In the genomic region with DNA sequence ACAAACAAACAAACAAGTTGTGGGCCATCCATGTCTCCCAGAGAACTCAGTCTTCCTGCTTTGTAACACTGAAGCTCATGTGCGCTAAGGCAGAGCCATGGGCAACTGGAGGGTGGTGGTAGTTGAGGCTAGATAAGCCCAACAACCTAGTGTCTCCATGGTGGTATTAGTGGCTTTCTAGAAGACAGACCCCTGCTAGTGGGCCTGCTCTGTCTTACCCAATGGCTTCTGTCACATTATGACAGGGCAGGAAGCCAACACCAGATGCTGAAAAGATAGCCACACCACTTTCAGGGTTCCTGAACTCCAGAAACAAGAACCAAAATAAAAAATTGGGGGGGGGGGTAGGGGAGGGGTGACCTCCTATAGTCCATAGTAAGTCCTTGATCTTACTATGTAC, we compare ENCODE assay signal across 15 mouse cellular contexts.
"Had no signal": no experiment of that assay in that cellular context is flagged by ENCODE, and none has a peak within 500 bp of the region (broad histone marks: within the 10 kb centered on the region; RNA-seq: fewer than 3 reads in every experiment).

No protein-coding gene starts in this region.

- H3K4me3 ChIP-seq: left cerebral cortex, adult 2 months; limb, embryonic 10.5 days; liver, embryonic 13.5 days; lung, embryonic 15.5 days; midbrain, embryonic 10.5 days; neural tube, embryonic 12.5 days had no signal

- H3K36me3 ChIP-seq: limb, embryonic 10.5 days; lung, embryonic 15.5 days; midbrain, embryonic 10.5 days; neural tube, embryonic 12.5 days had no signal

- H3K9me3 ChIP-seq: limb, embryonic 10.5 days; liver, embryonic 13.5 days; lung, embryonic 15.5 days; midbrain, embryonic 10.5 days; neural tube, embryonic 12.5 days had no signal

- H3K27me3 ChIP-seq: liver, embryonic 13.5 days; lung, embryonic 15.5 days; neural tube, embryonic 12.5 days had no signal

- H3K27ac ChIP-seq: left cerebral cortex, adult 2 months; limb, embryonic 10.5 days; liver, embryonic 13.5 days; lung, embryonic 15.5 days; macrophage; midbrain, embryonic 10.5 days; neural tube, embryonic 12.5 days; stomach, postnatal 0 days had no signal

- DNase-seq: kidney, adult 18-20 months; kidney, postnatal 14 days; liver, embryonic 13.5 days; liver, postnatal 0 days; lung, postnatal 14 days; midbrain, embryonic 14.5 days; thymus, adult 18-20 months; thymus, postnatal 14 days had no signal

- H3K9ac ChIP-seq: liver, embryonic 13.5 days; liver, postnatal 0 days; lung, embryonic 15.5 days; neural tube, embryonic 12.5 days had no signal

- H3K4me2 ChIP-seq: liver, embryonic 13.5 days; lung, embryonic 15.5 days; neural tube, embryonic 12.5 days had no signal

- ATAC-seq: liver, postnatal 0 days had no signal
